Mouse (Mus musculus) gastrocnemius, adult 18-20 months (tissue): ENCODE measurements around the gene Tmsb4x. TPM values are rescaled to one million over a fixed set of nuclear protein-coding genes. Genes with fewer than 3 reads are reported as not detected.
A peak's percentile ranks its signal among the peaks of the same experiment; 100 is the strongest.

Experiments
- DNase-seq: peaks from one replicate; pipeline ENCODE4 v3.0.0; 2021; ENCODE audit warnings: low spot score
- long read RNA-seq, 2 experiments: library from polyadenylated mRNA; stranded (forward); transcript quantifications; one replicate each; pipeline ENCODE4 v2.0.0; 2021
- total RNA-seq, 2 experiments: library from RNA; stranded (reverse); gene quantifications; 2 replicates each; pipeline ENCODE4 v1.2.3; 2021

Gene Tmsb4x
- 100 to 1,000 TPM; 127 to 178 TPM for total RNA-seq
- long read RNA-seq, experiment 1, transcript Tmsb4x-201 (3 exons, 768 nt) = major isoform, 54 of 61 reads
- long read RNA-seq, experiment 1, partial matches to known transcripts = 6 of 61 reads
- long read RNA-seq, experiment 1, other reads (novel, unspliced or antisense) = 0 of 61 reads
- long read RNA-seq, experiment 2, transcript Tmsb4x-201 (3 exons, 768 nt) = major isoform, 22 of 27 reads
- long read RNA-seq, experiment 2, partial matches to known transcripts = 0 of 27 reads
- long read RNA-seq, experiment 2, other reads (novel, unspliced or antisense) = 5 of 27 reads

GRCm38 (mm10) chrX:167208978-167209754 is at the start of gene Tmsb4x:
Gene Tmsb4x, minus strand, starts transcription at chrX:167209315.
- DNase-seq = peak; percentile 80

DNA sequence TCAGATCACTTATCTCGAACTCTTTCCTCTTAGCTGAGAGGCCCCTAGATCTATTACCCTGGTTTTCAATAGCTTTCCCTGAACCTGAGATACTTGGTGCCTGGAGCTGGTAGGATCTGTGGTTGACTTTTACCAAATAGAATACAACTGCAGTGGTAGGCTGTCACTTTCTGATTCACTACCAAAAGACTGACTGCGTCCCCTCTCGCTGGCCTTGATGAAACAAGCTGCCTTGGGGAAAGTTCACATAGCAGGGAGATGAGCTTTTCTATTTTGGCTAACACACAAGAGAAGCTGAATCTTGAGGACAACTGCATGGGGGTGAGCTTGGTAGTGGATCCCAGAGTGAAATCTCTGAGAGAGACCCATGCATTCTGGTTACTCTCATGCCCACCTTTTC is 32.6 kb upstream of the Tmsb4x start:
- DNase-seq = no peak

DNA sequence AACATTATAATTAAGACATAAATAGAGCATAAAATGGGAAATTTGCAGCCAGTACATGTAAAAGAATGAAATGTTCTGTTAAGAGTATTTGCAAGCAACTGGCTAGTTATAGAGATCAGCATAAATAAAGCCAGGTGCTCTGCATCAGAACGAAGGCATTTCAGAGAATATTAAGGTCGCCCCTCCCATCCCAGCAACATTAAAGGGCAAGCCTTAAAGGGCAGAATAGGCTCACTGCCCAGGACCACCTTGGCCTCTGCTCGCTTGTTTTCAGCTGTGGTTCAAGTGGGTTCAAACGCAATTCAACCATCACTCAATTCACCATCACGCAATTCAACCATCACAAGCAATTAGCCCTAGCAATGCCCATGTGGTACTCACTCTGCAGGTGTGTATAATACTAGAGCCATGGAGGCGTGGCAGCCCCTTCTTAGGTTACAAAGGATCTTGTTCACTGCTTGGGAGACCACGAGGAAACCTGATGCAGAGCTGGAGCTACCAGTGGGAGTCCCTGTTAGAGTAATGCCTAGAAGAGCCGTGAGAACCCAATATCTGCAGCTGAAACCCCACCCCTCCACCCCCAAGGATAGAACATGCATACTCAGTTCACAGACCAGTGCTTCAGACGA is 30.3 kb upstream of the Tmsb4x start:
- no peak for DNase-seq

DNA sequence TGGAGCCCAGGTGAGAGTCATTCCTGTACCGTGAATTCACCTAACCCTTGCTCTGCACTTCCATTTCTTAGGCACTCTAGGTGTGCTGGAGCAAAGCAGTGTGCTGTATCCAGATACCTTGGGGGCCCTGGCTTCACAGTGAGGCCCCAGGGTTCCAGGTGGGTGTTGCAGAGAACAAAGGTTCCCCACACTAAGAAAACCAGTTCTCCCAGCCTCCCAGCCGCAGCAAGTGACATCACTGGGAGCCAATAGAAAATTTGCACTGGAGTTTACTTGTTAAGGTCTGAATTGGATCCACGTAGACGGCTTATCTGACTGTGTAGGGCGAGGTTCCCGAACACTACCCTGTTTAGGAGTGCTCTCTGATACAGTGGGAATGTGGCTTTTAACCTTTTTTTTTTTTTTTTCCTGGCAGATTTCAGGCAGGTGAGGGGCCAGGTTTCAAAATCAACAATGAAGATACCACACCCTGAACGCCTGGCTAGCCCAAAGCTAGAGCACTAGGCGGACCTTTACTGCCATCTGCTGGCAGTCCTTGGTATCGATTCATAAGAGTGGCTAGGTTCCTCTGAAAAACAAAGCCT is 24.1 kb upstream of the Tmsb4x start:
- peak; percentile 60 for DNase-seq

GRCm38 (mm10) chrX:167231150-167231549 is 22.0 kb upstream of the Tmsb4x start:
- no peak for DNase-seq

GRCm38 (mm10) chrX:167229819-167230218 is 20.7 kb upstream of the Tmsb4x start:
- no peak for DNase-seq

DNA sequence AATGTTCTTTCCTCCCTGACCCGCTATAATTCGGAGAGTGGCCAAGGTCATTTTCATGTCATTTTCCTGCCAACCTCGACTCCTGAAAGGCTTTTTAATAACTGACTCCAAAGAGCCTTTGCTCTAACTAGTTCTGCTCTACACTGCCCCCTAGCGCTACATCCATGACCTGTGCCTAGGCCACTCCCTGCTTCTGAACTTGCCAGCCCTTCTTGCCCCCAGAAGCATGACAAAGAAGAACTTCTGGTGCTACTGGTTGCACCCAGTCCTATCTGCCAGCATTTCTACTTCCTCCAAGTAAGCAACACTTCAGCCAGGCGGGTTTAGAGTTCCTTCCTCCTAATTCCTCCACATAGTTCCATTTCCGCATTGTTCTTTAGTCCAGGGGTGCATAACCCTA is 20.1 kb upstream of the Tmsb4x start:
- peak; percentile 54 for DNase-seq

DNA sequence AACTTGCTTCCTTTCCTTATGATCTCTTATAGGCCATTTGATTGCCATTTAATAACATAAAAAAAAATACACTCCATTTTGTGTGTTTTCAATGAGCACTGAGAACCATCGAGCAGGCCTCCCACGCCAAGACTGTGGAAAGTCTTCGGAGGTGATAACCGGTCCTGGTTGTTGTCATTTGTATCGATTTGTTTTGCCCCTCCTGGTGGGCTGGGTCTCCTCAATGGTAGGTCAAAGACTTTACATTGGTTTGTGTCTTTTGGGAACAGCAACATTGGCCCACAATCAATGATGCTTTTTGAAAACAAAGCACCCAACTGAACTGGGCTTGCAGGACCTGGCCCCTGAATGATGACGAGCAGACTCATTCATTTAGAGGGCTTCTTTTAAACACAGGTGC is 18.6 kb upstream of the Tmsb4x start:
- no peak for DNase-seq

DNA sequence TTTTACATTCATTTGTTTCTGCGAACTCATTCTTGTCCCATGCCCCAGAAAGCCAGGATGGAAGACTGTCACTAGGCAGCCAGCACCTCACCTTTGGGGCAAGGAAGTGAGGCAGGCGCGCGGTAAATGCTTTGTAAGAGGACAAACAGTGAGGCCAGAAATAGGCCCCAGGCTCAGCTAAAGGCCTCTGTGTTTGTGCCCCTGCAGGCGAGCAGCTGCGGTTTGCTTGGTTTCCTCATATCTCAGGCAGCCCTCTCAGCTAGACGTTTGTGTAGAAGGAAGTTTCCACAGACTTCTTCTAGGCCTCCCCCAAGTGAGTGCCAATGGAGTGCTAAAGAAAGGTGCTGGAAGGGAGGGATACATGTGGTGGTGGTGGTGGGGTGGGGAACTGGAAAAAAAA is 18.0 kb upstream of the Tmsb4x start:
- DNase-seq = no peak

DNA sequence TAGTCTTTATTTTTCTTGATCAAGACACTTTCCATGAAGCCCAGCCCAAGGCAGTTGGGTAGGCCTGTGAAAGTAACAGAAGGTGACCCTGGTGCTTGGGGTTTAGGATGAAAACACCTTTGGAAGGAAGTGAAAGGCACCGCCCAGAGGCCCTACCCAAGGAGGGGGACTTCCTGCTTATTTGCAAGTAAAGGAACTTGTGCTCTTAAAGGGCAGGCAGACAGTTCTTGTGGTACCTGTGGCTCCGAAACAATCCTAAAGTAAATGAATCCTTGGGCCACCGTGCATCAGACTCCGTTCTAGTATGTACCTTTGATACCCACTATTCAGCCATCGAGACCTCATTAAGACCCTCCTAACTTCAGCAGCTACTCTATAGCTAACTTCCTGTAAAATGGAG is 17.5 kb upstream of the Tmsb4x start:
- DNase-seq = no peak

DNA sequence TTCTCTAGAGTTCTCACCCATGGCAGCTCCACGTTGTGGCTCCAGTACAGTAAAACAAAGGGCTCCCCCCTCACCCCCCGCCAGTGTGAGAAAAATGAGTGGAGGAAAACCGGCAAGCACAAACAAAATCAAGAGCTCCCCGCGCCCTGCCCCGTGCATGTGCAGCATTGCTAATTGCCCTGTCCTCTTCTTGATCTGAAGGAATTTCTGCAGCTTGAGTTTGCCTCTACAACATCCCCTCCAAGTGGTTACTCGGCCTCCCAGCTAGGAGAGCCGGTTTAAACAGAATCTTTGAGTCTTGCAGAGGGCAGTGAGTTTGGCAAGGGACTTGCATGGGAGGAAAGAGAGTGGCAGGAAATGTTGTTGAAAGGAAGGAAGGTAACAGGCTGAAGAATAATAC is 3.6 kb upstream of the Tmsb4x start:
- DNase-seq = no peak

GRCm38 (mm10) chrX:167211871-167212555 is 2.9 kb upstream of the Tmsb4x start:
- DNase-seq = no peak

DNA sequence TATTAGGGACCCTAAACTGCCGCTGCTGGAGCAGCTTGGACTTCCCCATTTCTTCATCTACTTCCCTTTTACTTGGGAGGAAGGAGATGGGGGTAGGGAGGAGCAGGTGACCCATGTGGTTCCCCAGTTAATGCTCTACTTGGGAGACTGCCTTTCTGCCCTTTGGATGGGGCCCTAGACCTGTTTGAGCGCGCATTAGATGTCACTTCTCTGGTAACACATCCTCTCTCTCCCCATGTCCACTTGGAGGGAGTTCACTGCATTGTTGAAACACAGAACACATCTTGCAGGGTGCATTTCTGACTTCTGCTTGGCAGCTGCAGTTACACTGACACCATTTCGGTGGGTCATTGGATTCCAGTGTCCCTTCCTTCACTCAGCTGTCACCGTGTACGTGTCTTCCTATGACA is 1.2 kb upstream of the Tmsb4x start:
- DNase-seq = no peak

DNA sequence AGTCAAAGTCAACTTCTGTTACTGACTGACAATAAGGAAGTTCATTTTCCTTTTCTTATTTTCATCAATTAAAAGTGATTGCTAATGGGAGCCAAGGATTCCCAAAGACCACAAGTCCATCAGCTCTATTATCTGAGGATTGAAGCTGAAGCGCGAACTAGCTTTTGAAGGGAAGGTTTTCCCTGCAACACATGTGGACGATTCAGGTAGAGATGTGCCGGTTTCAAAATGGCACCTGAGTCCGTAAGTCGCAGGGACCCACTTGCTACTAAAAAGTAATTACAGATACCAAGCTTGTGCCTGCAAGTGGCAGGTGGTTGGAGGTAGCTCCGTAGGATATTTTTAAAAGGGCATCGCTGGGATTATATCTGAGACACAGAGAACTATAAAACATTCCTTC is 713 bp upstream of the Tmsb4x start:
- no peak for DNase-seq

DNA sequence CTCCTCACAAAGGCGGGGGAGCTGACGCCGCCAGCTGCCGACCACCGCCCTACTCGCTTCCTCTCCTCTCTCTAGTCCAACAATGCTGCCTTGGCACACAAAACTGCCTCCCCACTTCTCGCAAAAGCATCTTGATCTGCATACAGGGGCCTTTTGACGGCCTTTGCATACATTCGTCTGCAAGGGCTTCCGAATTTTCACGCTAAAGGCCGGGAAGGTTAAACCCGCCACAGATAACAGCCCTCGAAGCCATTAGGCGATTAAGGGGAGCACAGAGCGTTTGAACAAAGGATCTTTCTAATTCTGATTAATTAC is 652 bp downstream of the Tmsb4x start:
- DNase-seq = no peak

DNA sequence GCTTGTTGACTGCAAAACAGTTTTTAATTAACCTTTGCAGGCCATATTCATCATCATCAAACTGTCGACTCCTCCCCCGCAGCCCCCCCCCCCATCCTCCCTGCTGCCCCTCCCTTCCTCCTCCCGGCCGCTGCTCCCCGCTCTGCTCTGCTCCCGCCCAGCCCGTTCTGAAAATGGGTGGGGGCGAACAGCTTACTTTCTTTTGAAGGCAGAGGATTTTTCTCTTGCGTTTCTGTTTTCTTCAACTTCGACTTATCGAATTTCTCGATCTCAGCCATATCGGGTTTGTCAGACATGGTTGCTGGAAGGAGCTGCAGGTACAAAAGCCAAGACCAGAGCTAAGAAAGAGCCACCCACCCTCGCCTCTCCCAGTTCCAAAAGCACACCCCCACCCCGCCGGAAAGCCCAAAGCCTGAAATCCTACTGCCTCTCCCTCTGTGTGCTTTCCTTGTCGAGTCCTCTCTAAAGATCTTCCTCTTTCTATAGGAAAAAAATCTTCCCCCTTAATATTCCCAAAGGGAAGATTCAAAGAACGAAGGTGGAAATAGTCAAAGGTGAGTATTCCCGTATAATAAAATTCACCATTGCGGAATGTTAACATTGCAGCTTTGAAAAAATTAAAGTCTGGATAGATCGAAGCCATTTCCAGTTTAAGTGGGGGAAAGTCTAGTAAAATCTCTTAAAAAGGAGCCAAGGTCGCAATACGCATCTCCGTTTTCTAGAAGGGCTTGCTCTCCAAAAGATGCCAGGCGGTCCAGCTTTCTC is 1.2 kb downstream of the Tmsb4x start:
- no peak for DNase-seq

DNA sequence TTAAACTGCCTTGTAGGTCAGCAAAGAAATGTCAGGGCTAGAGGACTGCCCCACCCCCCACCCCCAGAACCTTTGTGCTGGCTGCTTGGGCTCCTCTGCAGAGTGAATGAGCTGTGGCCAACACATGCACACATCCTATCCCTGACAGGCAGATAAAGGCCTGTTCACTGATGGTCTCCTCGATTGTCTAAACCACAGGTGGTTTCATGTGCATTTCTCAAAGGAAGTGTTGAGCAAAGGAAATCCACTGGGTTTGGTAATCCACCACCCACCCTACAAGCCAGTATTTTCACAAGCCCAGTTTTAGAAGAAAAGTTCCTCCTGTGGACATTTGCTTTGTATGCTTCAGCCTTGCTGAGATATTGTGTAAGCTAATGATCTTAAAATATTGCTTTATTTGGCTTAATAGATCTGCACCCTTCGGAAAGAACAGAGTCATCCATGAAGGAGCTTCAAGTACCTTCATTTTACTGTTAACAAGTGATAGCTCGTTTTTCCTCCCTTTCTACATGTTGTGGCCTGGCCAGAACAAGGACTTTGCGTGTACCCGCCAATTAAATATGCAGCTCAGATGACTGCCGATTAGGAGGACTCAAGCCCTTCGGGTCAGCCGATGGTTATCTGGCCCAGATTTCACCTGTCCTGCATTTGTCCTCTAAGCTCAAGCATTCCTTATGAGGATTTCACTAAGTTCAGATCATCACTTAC is 3.1 kb downstream of the Tmsb4x start:
- no peak for DNase-seq

DNA sequence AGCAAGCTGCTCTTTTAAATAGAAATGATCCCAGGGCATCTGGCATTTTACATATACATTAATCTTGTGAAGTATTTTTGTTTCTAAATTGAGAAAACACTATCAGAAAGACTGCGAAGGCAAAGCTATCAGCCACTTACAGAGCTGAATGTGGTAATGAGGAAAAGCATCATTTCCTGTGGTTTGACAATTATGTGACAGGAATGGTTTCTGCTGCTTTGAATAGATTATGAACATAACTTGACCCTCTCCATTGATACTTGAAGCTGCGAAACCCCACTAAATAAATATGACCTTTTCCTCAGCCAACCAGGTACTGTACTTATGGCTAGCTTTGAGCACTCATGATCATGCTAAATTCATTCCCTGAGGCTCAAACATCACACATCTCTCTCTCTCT is 7.8 kb downstream of the Tmsb4x start:
- no peak for DNase-seq

DNA sequence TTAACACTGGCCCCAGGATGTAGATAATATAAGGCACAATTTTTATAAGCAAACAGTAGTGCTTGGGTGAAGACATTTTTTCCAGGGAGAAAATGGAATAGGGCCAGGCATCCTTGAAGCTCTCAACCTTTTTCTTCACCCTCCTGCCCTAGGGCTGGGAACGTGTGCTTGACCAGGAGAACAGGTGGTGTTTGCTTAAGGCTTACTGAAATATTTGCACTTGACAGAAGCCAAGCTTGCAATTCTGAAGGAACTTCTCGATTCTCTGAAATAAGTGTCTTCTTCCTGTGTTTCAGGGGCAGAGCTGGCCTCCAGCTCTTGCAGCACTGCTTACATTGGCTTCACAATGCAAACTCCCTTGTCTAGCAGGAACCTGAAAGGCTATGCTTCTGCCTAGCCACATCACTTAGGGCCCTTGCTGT is 13.9 kb downstream of the Tmsb4x start:
- no peak for DNase-seq

GRCm38 (mm10) chrX:167186306-167186705 is 22.8 kb downstream of the Tmsb4x start:
- no peak for DNase-seq
